Mouse (Mus musculus): Measurements from ENCODE around the gene Gm20388.

GRCm38 (mm10) chr8:120371725-120372457 lies 461.2 kb downstream of the Gm20388 start:
- TF ChIP-seq EP300 (optimal IDR thresholded peaks at IDR 0.05) (no peak), CTCF (IDR thresholded peaks at IDR 0.05; ENCODE audit: low read depth) (no peak)
